14 mouse cellular contexts compared by ENCODE assay signal in the genomic region with DNA sequence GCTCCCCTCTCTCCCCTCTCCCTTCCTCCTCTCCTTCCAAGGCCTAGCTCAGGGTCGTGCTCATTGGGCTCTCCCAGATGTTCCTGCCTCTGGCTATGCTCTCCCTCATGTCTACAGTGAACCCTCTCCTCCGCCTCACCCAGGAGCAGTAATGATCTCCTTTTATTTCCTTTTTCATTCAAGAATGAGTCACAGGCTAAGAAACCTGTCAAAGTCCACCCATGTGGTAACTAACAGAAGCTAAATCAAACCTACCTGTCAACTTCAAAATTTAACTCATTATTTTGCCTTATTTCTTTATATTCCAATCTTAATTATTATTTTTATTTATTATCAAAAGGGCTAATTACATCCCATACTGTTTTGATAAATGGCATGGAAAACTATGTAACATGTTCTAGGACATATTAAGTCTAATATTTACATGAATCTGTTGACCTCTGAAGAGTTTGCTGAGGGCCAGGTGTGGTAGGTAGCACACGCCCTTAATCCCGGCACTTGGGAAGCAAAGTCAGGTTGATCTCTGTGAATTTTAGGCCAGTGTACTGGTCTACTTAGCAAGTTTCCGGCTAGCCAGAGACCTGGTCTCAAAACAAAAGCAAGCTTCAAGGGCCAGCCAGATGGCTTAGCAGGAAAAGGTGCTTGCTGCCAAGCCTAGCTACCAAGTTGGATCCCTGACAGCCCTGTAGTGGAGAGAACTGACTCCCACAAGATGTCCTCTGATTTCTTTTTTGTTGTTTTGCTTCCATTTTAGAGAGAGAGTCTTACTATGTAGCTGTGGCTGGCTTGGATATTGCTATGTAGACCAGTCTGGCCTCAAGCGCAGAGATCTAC. TPM values are rescaled to one million over a fixed set of nuclear protein-coding genes. Genes with fewer than 3 reads are reported as not detected.
DNase-seq lines count a peak whose midpoint lies in the region; ATAC-seq and TF ChIP-seq lines count a peak whose summit lies in the region.
"Had no signal": no experiment of that assay in that cellular context is flagged by ENCODE, and none has a peak within 500 bp of the region (broad histone marks: within the 10 kb centered on the region; RNA-seq: fewer than 3 reads in every experiment).

No protein-coding gene starts in this region.

- no peak for TF ChIP-seq CTCF in hindbrain, postnatal 0 days (IDR thresholded peaks at IDR 0.05; ENCODE audit: low read depth)

- ATAC-seq in hindbrain, postnatal 0 days = no peak
- no peak for ATAC-seq in kidney, embryonic 16.5 days (ENCODE audit: low FRiP score, low TSS enrichment)
- ATAC-seq: forebrain, embryonic 15.5 days had no signal

- no peak overlapping the region for H3K4me2 ChIP-seq in hindbrain, postnatal 0 days (ENCODE audit: low read depth, low read length)
- no peak overlapping the region for H3K4me2 ChIP-seq in kidney, embryonic 16.5 days (replicated peaks; ENCODE audit: low read depth, low read length)
- H3K4me2 ChIP-seq: forebrain, embryonic 15.5 days; midbrain, embryonic 12.5 days had no signal

- no peaks in the 10 kb centered on the region for H3K36me3 ChIP-seq in hindbrain, postnatal 0 days (ENCODE audit: insufficient read depth, low read length)
- H3K36me3 ChIP-seq in hindbrain, embryonic 10.5 days = no peaks in the 10 kb centered on the region
- H3K36me3 ChIP-seq in kidney, embryonic 16.5 days (ENCODE audit: insufficient read depth, low read length) = no peaks in the 10 kb centered on the region
- H3K36me3 ChIP-seq: forebrain, embryonic 15.5 days; midbrain, embryonic 12.5 days had no signal

- no peak overlapping the region for H3K27ac ChIP-seq in hindbrain, postnatal 0 days
- no peak overlapping the region for H3K27ac ChIP-seq in hindbrain, embryonic 10.5 days
- no peak overlapping the region for H3K27ac ChIP-seq in kidney, embryonic 16.5 days (ENCODE audit: low read length)
- H3K27ac ChIP-seq: forebrain, embryonic 15.5 days; kidney, postnatal 0 days; midbrain, embryonic 12.5 days had no signal

- no peaks in the 10 kb centered on the region for H3K27me3 ChIP-seq in hindbrain, postnatal 0 days (ENCODE audit: insufficient read depth, low read length)
- no peaks in the 10 kb centered on the region for H3K27me3 ChIP-seq in hindbrain, embryonic 10.5 days (ENCODE audit: insufficient read depth, poor library complexity, severe bottlenecking)
- H3K27me3 ChIP-seq in kidney, embryonic 16.5 days (ENCODE audit: insufficient read depth, low read length) = no peaks in the 10 kb centered on the region
- H3K27me3 ChIP-seq: forebrain, embryonic 15.5 days; midbrain, embryonic 12.5 days had no signal

- WGBS in hindbrain, postnatal 0 days = 75% methylated on average over 6 of the region's 6 CpGs
- WGBS in hindbrain, embryonic 10.5 days = 85% methylated on average over 6 of the region's 6 CpGs
- 83% methylated on average over 6 of the region's 6 CpGs for WGBS in kidney, embryonic 16.5 days

- H3K9me3 ChIP-seq in hindbrain, postnatal 0 days (ENCODE audit: low read length) = no peaks in the 10 kb centered on the region
- H3K9me3 ChIP-seq in hindbrain, embryonic 10.5 days = no peaks in the 10 kb centered on the region
- H3K9me3 ChIP-seq in kidney, embryonic 16.5 days (ENCODE audit: low read length) = no peaks in the 10 kb centered on the region
- H3K9me3 ChIP-seq: forebrain, embryonic 15.5 days; midbrain, embryonic 12.5 days had no signal

- DNase-seq in hindbrain, postnatal 0 days (ENCODE audit: low spot score) = peak; percentile 50
- no peak for DNase-seq in hindbrain, embryonic 10.5 days (ENCODE audit: low spot score)
- DNase-seq in testis, postnatal 14 days (ENCODE audit: low spot score) = peak; percentile 40
- DNase-seq in testis, postnatal 10 days (ENCODE audit: low spot score) = no peak
- peak; percentile 88 to 92 for DNase-seq in cerebellum, postnatal 14 days
- DNase-seq in yolk sac, embryonic 10.5 days (ENCODE audit: low spot score) = no peak
- no peak for DNase-seq in gastrocnemius, adult 8-10 months (ENCODE audit: low spot score in 2 of 2)
- DNase-seq: liver; retina, postnatal 1 day; thymus, postnatal 4 days had no signal

- H3K4me1 ChIP-seq in hindbrain, postnatal 0 days (ENCODE audit: insufficient read depth, low read length) = no peaks in the 10 kb centered on the region
- H3K4me1 ChIP-seq in hindbrain, embryonic 10.5 days (replicated peaks) = no peaks in the 10 kb centered on the region
- H3K4me1 ChIP-seq in kidney, embryonic 16.5 days (ENCODE audit: insufficient read depth, low read length) = no peaks in the 10 kb centered on the region
- H3K4me1 ChIP-seq: forebrain, embryonic 15.5 days; midbrain, embryonic 12.5 days had no signal

- no peak overlapping the region for H3K9ac ChIP-seq in hindbrain, postnatal 0 days (replicated peaks; ENCODE audit: low read length)
- no peak overlapping the region for H3K9ac ChIP-seq in kidney, embryonic 16.5 days (replicated peaks; ENCODE audit: low read length)
- H3K9ac ChIP-seq: forebrain, embryonic 15.5 days; midbrain, embryonic 12.5 days had no signal

- no peak overlapping the region for H3K4me3 ChIP-seq in hindbrain, postnatal 0 days (ENCODE audit: low read length)
- H3K4me3 ChIP-seq in hindbrain, embryonic 10.5 days = no peak overlapping the region
- no peak overlapping the region for H3K4me3 ChIP-seq in kidney, embryonic 16.5 days (ENCODE audit: low read length)
- H3K4me3 ChIP-seq: forebrain, embryonic 15.5 days; midbrain, embryonic 12.5 days had no signal

RNA-seq across cellular contexts. Expression of a gene that starts 51.9 kb away (rescaled TPM):
- 40.2 and 43.4 TPM in 2 replicates for total RNA-seq in hindbrain, postnatal 0 days (2014; rRNA removed)
- 21.8 and 22.6 TPM in 2 replicates for polyA plus RNA-seq in hindbrain, postnatal 0 days (2015; fragmentation: Nextera tagmentation; extraction: Ambion mirVana)
- polyA plus RNA-seq in hindbrain, embryonic 10.5 days (2016; fragmentation: Nextera tagmentation; extraction: Ambion mirVana) = 29.7 and 45.0 TPM in 2 replicates
- 10 to 100 TPM; 22.5 to 27.1 (median 24.3) TPM for total RNA-seq in gastrocnemius, adult 8-10 months (2022)
- 44.0 and 48.7 TPM in 2 replicates for polyA plus RNA-seq in kidney, embryonic 16.5 days (2015; fragmentation: Nextera tagmentation; extraction: Ambion mirVana)

Comparison
In these comparisons a context has a peak if more than half of its experiments do, and no peak if none do; other contexts are left out.
1. DNase-seq: peak in hindbrain, postnatal 0 days (single experiment), testis, postnatal 14 days (single experiment) and cerebellum, postnatal 14 days (2 of 2); none in hindbrain, embryonic 10.5 days (single experiment), testis, postnatal 10 days (single experiment), yolk sac, embryonic 10.5 days (single experiment) and gastrocnemius, adult 8-10 months (0 of 2).